In genomic region chr16:33184901-33185260, GRCm38 (mm10) we compare ENCODE assay signal across 8 mouse cellular contexts. TPM values are rescaled to one million over a fixed set of nuclear protein-coding genes. Genes with fewer than 3 reads are reported as not detected.
DNase-seq lines count a peak whose midpoint lies in the region; ATAC-seq and TF ChIP-seq lines count a peak whose summit lies in the region.

Osbpl11 (plus strand) TSS chr16:33185071.

- peak; percentile 73; the same call in 1 of the 2 replicates for TF ChIP-seq POLR2A in cortical plate, adult 2 months (IDR thresholded peaks at IDR 0.05; ENCODE audit: extremely low read depth, insufficient read depth, low read length)

- peak within 1 kb of the TSS; percentile 88 for H3K27ac ChIP-seq in cortical plate, adult 2 months (ENCODE audit: insufficient read depth, low read length)

- peak; percentile 97 for DNase-seq in gastrocnemius, postnatal 10 days
- peak; percentile 97 for DNase-seq in induced T-regulatory cell, adult 2 months (ENCODE audit: low read depth)
- peak; percentile 84 to 97 for DNase-seq in left cerebral cortex, adult 9 months (ENCODE audit: low spot score in 2 of 2)
- DNase-seq in right cerebral cortex, postnatal 14 days = peak; percentile 97
- peak; percentile 97 to 98 for DNase-seq in urinary bladder, postnatal 36 days (ENCODE audit: low spot score in 2 of 2)

- H3K4me3 ChIP-seq in cortical plate, adult 2 months (ENCODE audit: insufficient read depth, low read length) = peak within 1 kb of the TSS; percentile 92

- peaks cover 6% of the 10 kb centered on the region for H3K4me1 ChIP-seq in cortical plate, adult 2 months (ENCODE audit: control insufficient read depth, insufficient read depth, low read length)

- ATAC-seq in activated CD4-positive, CD25-positive, alpha-beta regulatory T cell, adult 4 months = peak; percentile 94
- peak; percentile 98 for ATAC-seq in megakaryocyte progenitor cell, adult 5-6 weeks (replicated peaks; ENCODE audit: poor library complexity)

- no peak for TF ChIP-seq CTCF in cortical plate, adult 2 months (IDR thresholded peaks at IDR 0.05; ENCODE audit: extremely low read depth, insufficient read depth, low read length)

RNA-seq across cellular contexts. Expression of gene Osbpl11, which starts in this region (rescaled TPM):
- 1 to 10 TPM; 5.7 to 7.5 TPM for polyA plus RNA-seq in activated CD4-positive, CD25-positive, alpha-beta regulatory T cell, adult 4 months (2017; shearing (Covaris generic))
- polyA plus RNA-seq in cortical plate, adult 2 months (2012; rRNA removed) = 9.9 and 10.5 TPM in 2 replicates
- 10 to 100 TPM; 14.8 to 14.9 TPM for total RNA-seq in gastrocnemius, postnatal 10 days (2021)
- total RNA-seq in megakaryocyte progenitor cell, adult 5-6 weeks (2015) = 8.7 and 9.3 TPM in 2 replicates
- total RNA-seq in megakaryocyte progenitor cell, adult 5-6 weeks (2017) = 17.2 and 17.7 TPM in 2 replicates

Comparison
In these comparisons a context has a peak if more than half of its experiments do, and no peak if none do; other contexts are left out.
1. Peak in every context shown above with its lines: DNase-seq, ATAC-seq, H3K4me3 ChIP-seq and H3K27ac ChIP-seq.